Mouse (Mus musculus): ENCODE data around the gene Snrpd2.

The Snrpd2 gene

GRCm38 (mm10) chr7:19149626-19150025, at the start of gene Snrpd2:
Gene Snrpd2 (plus strand): TSS chr7:19149722.
- peak; percentile 97 for DNase-seq (ENCODE audit: low read depth, low spot score)

GRCm38 (mm10) chr7:19100290-19100689, 49.2 kb upstream of the Snrpd2 start:
- no peak for DNase-seq (ENCODE audit: low read depth, low spot score)

- DNase-seq (ENCODE audit: low read depth, low spot score), result no peak
Measured at GRCm38 (mm10) chr7:19103741-19104140, 45.8 kb upstream of the Snrpd2 start.

GRCm38 (mm10) chr7:19104486-19104885, 45.0 kb upstream of the Snrpd2 start:
- no peak for DNase-seq (ENCODE audit: low read depth, low spot score)

- DNase-seq (ENCODE audit: low read depth, low spot score), result no peak
Measured at GRCm38 (mm10) chr7:19107436-19107835, 42.1 kb upstream of the Snrpd2 start.

- no peak for DNase-seq (ENCODE audit: low read depth, low spot score)
Measured at GRCm38 (mm10) chr7:19109565-19109964, 40.0 kb upstream of the Snrpd2 start.

- peak; percentile 97 for DNase-seq (ENCODE audit: low read depth, low spot score)
Measured at GRCm38 (mm10) chr7:19118028-19118771, 31.3 kb upstream of the Snrpd2 start, which contains the start of gene Gm4969. Gene Gm4969 (minus strand): TSS chr7:19118368.

- DNase-seq (ENCODE audit: low read depth, low spot score), result no peak
Measured at GRCm38 (mm10) chr7:19119083-19119482, 30.4 kb upstream of the Snrpd2 start.

- DNase-seq (ENCODE audit: low read depth, low spot score), result peak; percentile 98
Measured at GRCm38 (mm10) chr7:19119631-19120429, 29.7 kb upstream of the Snrpd2 start, which contains the start of gene Fbxo46. Gene Fbxo46 (plus strand): TSS chr7:19119859.

GRCm38 (mm10) chr7:19121686-19122085, 27.8 kb upstream of the Snrpd2 start:
- DNase-seq (ENCODE audit: low read depth, low spot score), result no peak

- no peak for DNase-seq (ENCODE audit: low read depth, low spot score)
Measured at GRCm38 (mm10) chr7:19124713-19125112, 24.8 kb upstream of the Snrpd2 start.

GRCm38 (mm10) chr7:19127744-19128143, 21.8 kb upstream of the Snrpd2 start:
- no peak for DNase-seq (ENCODE audit: low read depth, low spot score)

- no peak for DNase-seq (ENCODE audit: low read depth, low spot score)
Measured at GRCm38 (mm10) chr7:19129396-19129795, 20.1 kb upstream of the Snrpd2 start.

GRCm38 (mm10) chr7:19130657-19131056, 18.9 kb upstream of the Snrpd2 start:
- DNase-seq (ENCODE audit: low read depth, low spot score), result no peak

- peak; percentile 100 for DNase-seq (ENCODE audit: low read depth, low spot score)
Measured at GRCm38 (mm10) chr7:19131324-19131848, 18.1 kb upstream of the Snrpd2 start.

- peak; percentile 54 for DNase-seq (ENCODE audit: low read depth, low spot score)
Measured at GRCm38 (mm10) chr7:19136168-19136567, 13.4 kb upstream of the Snrpd2 start.

GRCm38 (mm10) chr7:19136673-19137334, 12.7 kb upstream of the Snrpd2 start:
- DNase-seq (ENCODE audit: low read depth, low spot score), result no peak

- peak; percentile 85 for DNase-seq (ENCODE audit: low read depth, low spot score)
Measured at GRCm38 (mm10) chr7:19137380-19137779, 12.1 kb upstream of the Snrpd2 start.

GRCm38 (mm10) chr7:19146793-19147192, 2.7 kb upstream of the Snrpd2 start:
- no peak for DNase-seq (ENCODE audit: low read depth, low spot score)

- no peak for DNase-seq (ENCODE audit: low read depth, low spot score)
Measured at GRCm38 (mm10) chr7:19147497-19148045, 2.0 kb upstream of the Snrpd2 start.

GRCm38 (mm10) chr7:19148180-19148874, 1.2 kb upstream of the Snrpd2 start:
- no peak for DNase-seq (ENCODE audit: low read depth, low spot score)
